Mouse (Mus musculus): Measurements from ENCODE around the gene Tank. TPM values are rescaled to one million over a fixed set of nuclear protein-coding genes. Genes with fewer than 3 reads are reported as not detected.

Gene Tank
- polyA plus RNA-seq, 1 experiment = 23.7 TPM

DNA sequence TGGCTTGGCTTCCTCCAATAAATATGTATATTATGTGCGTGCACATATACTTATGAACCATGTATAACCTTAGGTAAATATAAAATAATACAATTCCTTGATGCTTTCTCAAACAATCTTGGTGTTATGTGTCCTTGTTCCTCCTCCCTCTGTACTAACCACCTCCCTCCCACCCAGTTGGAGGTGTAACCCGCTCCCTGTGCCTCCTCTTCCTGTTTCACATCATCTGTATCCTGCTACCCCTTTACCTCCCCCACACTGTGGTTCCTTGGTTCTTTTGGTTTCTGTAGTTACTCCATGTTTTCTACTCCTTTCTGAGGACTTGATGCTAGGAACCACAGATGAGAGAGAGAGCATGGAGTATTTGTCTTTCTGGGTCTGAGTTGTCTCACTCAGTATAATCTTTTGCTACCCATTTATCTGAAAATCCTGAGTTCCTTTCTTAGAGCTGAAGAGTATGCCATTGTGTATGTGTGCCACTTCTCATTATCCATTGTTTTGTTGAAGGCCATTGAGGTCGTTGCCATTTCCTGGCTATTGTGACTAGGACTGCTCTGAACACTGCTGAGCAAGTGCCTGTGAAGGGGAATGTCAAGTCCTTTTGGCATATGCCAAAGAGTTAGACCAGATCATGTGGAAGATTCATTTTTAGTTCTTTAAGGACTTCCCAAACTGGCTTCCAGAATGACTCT lies 52.6 kb downstream of the Tank start:
- Histone ChIP-seq H3K36me3 (ENCODE audit: control insufficient read depth, insufficient read depth, low read length, poor library complexity, severe bottlenecking) (no peaks in the 10 kb centered on the region), H3K27ac (ENCODE audit: insufficient read depth, low read length) (no peak overlapping the region), H3K9me3 (replicated peaks; ENCODE audit: control insufficient read depth, insufficient read depth, low read length, poor library complexity, severe bottlenecking) (no peaks in the 10 kb centered on the region), H3K4me1 (ENCODE audit: control insufficient read depth, insufficient read depth, low read length) (no peaks in the 10 kb centered on the region), H3K4me3 (ENCODE audit: low read depth, low read length) (no peak overlapping the region), H3K9ac (ENCODE audit: low read depth, poor library complexity, severe bottlenecking) (no peak overlapping the region), H3K27me3 (ENCODE audit: control insufficient read depth, insufficient read depth, low read length, poor library complexity, severe bottlenecking) (no peaks in the 10 kb centered on the region)
- TF ChIP-seq POLR2A (IDR thresholded peaks at IDR 0.05; ENCODE audit: insufficient read depth, low read length) = no peak
- TF ChIP-seq CTCF (IDR thresholded peaks at IDR 0.05; ENCODE audit: low read depth, low read length) = no peak
- no peak for TF ChIP-seq EP300 (IDR thresholded peaks at IDR 0.05; ENCODE audit: insufficient read depth, low read depth, low read length)

DNA sequence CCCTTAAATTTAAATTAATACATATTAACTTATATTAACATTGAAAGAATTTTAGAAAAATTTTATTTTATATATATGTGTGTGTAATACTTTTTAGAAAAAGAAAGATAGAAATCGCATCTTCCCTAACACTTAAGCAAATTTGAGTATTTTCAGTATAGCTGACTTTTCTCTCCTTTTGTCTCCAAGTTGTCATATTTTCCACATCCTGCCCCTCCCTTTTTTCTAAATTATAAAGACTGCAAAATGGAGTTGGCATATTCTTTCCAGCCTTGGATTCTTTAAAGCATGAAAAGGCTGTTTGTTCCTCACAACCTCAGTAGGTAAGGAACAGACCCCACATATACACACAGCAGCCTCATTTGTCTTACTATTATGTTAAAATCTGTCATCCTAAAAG lies 56.7 kb downstream of the Tank start:
- H3K27ac ChIP-seq (ENCODE audit: insufficient read depth, low read length) = no peak overlapping the region
- H3K36me3 ChIP-seq (ENCODE audit: control insufficient read depth, insufficient read depth, low read length, poor library complexity, severe bottlenecking) = no peaks in the 10 kb centered on the region
- TF ChIP-seq CTCF (IDR thresholded peaks at IDR 0.05; ENCODE audit: low read depth, low read length) (no peak), EP300 (IDR thresholded peaks at IDR 0.05; ENCODE audit: insufficient read depth, low read depth, low read length) (no peak), POLR2A (IDR thresholded peaks at IDR 0.05; ENCODE audit: insufficient read depth, low read length) (no peak)
- H3K9me3 ChIP-seq (replicated peaks; ENCODE audit: control insufficient read depth, insufficient read depth, low read length, poor library complexity, severe bottlenecking) = no peaks in the 10 kb centered on the region
- no peak overlapping the region for H3K4me3 ChIP-seq (ENCODE audit: low read depth, low read length)
- no peak overlapping the region for H3K9ac ChIP-seq (ENCODE audit: low read depth, poor library complexity, severe bottlenecking)
- no peaks in the 10 kb centered on the region for H3K4me1 ChIP-seq (ENCODE audit: control insufficient read depth, insufficient read depth, low read length)
- H3K27me3 ChIP-seq (ENCODE audit: control insufficient read depth, insufficient read depth, low read length, poor library complexity, severe bottlenecking) = no peaks in the 10 kb centered on the region

DNA sequence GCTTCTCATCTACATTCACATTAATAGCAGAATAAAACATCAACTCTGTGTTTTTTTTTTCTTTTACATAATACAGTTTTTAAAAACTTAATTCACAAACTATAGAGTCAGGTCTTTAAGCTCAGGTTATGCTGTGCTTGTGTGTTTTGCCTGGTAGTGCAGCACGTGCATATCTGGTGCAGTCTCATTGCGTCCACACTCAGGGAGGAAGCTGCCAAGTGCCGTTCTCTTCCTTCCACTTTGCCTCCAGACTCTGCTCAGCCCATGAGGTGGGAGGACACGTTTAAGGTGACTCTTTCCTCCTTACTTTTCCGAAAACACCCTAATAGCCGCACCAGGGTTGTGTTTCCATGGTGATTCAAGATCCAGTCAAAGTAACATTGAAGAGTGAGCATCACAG lies 59.8 kb downstream of the Tank start:
- no peaks in the 10 kb centered on the region for H3K4me1 ChIP-seq (ENCODE audit: control insufficient read depth, insufficient read depth, low read length)
- H3K36me3 ChIP-seq (ENCODE audit: control insufficient read depth, insufficient read depth, low read length, poor library complexity, severe bottlenecking) = no peaks in the 10 kb centered on the region
- H3K4me3 ChIP-seq (ENCODE audit: low read depth, low read length) = no peak overlapping the region
- H3K9me3 ChIP-seq (replicated peaks; ENCODE audit: control insufficient read depth, insufficient read depth, low read length, poor library complexity, severe bottlenecking) = no peaks in the 10 kb centered on the region
- no peaks in the 10 kb centered on the region for H3K27me3 ChIP-seq (ENCODE audit: control insufficient read depth, insufficient read depth, low read length, poor library complexity, severe bottlenecking)
- H3K27ac ChIP-seq (ENCODE audit: insufficient read depth, low read length) = no peak overlapping the region
- no peak overlapping the region for H3K9ac ChIP-seq (ENCODE audit: low read depth, poor library complexity, severe bottlenecking)
- TF ChIP-seq POLR2A (IDR thresholded peaks at IDR 0.05; ENCODE audit: insufficient read depth, low read length) (no peak), EP300 (IDR thresholded peaks at IDR 0.05; ENCODE audit: insufficient read depth, low read depth, low read length) (no peak), CTCF (IDR thresholded peaks at IDR 0.05; ENCODE audit: low read depth, low read length) (no peak)

DNA sequence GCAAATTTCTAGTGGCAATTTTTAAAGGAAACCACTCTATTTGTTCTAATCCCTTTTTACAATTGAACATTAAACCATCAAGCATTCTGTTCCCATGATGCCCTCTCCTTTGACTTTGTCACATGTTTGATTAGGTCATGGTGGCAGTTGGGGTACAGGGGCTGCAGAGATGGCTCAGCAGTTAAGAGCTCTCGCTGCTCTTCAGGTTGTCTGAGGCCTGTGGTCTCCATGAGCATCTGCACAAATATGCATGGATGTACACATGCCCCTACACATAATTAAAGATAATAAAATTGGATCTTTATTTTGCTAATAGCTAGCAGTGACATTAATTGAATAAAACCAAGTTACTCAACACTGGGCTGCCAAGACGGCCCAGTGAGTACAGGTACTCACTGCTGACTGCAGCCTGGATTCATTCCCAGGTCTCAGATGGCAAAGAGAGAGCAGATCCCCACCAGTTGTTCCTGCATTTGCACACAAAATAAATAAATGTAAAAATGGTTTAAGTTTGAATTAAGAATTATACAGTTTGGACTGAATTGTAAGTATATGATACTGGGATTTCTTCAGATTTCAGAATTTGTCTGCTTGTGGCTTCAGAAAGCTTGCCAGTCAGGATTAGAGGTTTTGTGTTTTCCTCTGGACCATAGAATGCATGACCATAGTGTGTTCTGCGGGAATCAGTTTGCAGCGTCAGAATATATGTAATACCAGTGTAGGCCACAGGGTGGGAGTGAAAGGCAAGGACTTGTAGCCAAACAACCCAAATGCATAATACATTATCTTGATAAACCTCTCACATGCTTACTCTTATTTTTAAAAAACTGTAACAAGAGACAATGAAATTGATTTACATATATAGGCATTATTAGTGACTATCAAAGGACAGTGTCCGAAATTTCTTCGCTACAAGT lies 64.3 kb downstream of the Tank start:
- Histone ChIP-seq H3K9ac (ENCODE audit: low read depth, poor library complexity, severe bottlenecking) (no peak overlapping the region), H3K9me3 (replicated peaks; ENCODE audit: control insufficient read depth, insufficient read depth, low read length, poor library complexity, severe bottlenecking) (no peaks in the 10 kb centered on the region), H3K27me3 (ENCODE audit: control insufficient read depth, insufficient read depth, low read length, poor library complexity, severe bottlenecking) (no peaks in the 10 kb centered on the region), H3K36me3 (ENCODE audit: control insufficient read depth, insufficient read depth, low read length, poor library complexity, severe bottlenecking) (no peaks in the 10 kb centered on the region), H3K4me3 (ENCODE audit: low read depth, low read length) (no peak overlapping the region), H3K27ac (ENCODE audit: insufficient read depth, low read length) (no peak overlapping the region), H3K4me1 (ENCODE audit: control insufficient read depth, insufficient read depth, low read length) (no peaks in the 10 kb centered on the region)
- TF ChIP-seq EP300 (IDR thresholded peaks at IDR 0.05; ENCODE audit: insufficient read depth, low read depth, low read length) (no peak), POLR2A (IDR thresholded peaks at IDR 0.05; ENCODE audit: insufficient read depth, low read length) (no peak), CTCF (IDR thresholded peaks at IDR 0.05; ENCODE audit: low read depth, low read length) (no peak)

DNA sequence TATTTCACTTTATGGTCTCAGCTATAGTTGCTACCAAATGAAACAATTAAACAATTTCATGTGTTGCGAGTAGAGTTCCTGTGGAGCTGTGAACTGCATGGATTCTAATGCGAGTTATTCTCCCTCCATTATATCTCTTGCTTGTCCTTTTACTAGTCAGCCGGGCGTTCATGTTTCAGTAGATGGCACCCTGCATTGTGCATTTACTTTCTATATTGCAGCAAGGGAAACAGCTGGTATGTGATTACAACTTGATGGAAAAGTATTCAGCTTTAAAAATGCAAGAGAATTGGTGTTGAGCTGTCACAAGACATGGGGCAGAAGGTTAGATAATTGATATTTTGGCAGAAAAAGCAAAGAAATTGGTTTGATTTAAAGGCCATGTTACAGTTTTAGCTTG lies 72.8 kb downstream of the Tank start:
- H3K27me3 ChIP-seq (ENCODE audit: control insufficient read depth, insufficient read depth, low read length, poor library complexity, severe bottlenecking) = peaks cover 7% of the 10 kb centered on the region; the same call in 1 of the 2 replicates
- no peaks in the 10 kb centered on the region; the same call in none of the 2 replicates for H3K36me3 ChIP-seq (ENCODE audit: control insufficient read depth, insufficient read depth, low read length, poor library complexity, severe bottlenecking)
- H3K9ac ChIP-seq (ENCODE audit: low read depth, poor library complexity, severe bottlenecking) = no peak overlapping the region
- TF ChIP-seq POLR2A (IDR thresholded peaks at IDR 0.05; ENCODE audit: insufficient read depth, low read length) = no peak
- TF ChIP-seq CTCF (IDR thresholded peaks at IDR 0.05; ENCODE audit: low read depth, low read length) = no peak
- TF ChIP-seq EP300 (IDR thresholded peaks at IDR 0.05; ENCODE audit: insufficient read depth, low read depth, low read length) = no peak
- no peaks in the 10 kb centered on the region for H3K4me1 ChIP-seq (ENCODE audit: control insufficient read depth, insufficient read depth, low read length)
- no peak overlapping the region for H3K4me3 ChIP-seq (ENCODE audit: low read depth, low read length)
- no peaks in the 10 kb centered on the region for H3K9me3 ChIP-seq (replicated peaks; ENCODE audit: control insufficient read depth, insufficient read depth, low read length, poor library complexity, severe bottlenecking)
- no peak overlapping the region for H3K27ac ChIP-seq (ENCODE audit: insufficient read depth, low read length)

DNA sequence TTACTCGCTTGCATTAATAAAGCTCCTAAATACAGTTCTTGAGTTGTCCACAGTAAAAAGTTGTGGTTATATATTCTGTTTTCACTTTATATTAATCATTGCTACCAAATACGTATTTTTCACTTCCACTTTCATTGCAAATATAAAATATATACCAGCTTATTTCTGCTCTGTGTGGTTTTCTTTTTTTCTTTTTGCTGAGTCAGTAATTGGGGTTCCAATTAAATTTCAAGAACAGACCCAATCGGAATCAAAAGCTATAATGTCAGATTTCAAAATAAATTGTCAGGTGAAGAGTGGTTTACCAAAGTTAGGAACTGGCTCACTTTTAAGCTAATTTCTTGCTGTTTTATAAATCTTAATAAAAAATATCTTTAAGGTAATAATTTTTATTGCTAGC lies 73.3 kb downstream of the Tank start:
- Histone ChIP-seq H3K9me3 (replicated peaks; ENCODE audit: control insufficient read depth, insufficient read depth, low read length, poor library complexity, severe bottlenecking) (no peaks in the 10 kb centered on the region), H3K4me3 (ENCODE audit: low read depth, low read length) (no peak overlapping the region), H3K36me3 (ENCODE audit: control insufficient read depth, insufficient read depth, low read length, poor library complexity, severe bottlenecking) (no peaks in the 10 kb centered on the region; the same call in none of the 2 replicates), H3K9ac (ENCODE audit: low read depth, poor library complexity, severe bottlenecking) (no peak overlapping the region), H3K27ac (ENCODE audit: insufficient read depth, low read length) (no peak overlapping the region), H3K4me1 (ENCODE audit: control insufficient read depth, insufficient read depth, low read length) (no peaks in the 10 kb centered on the region), H3K27me3 (ENCODE audit: control insufficient read depth, insufficient read depth, low read length, poor library complexity, severe bottlenecking) (peaks cover 7% of the 10 kb centered on the region; the same call in 1 of the 2 replicates)
- TF ChIP-seq EP300 (IDR thresholded peaks at IDR 0.05; ENCODE audit: insufficient read depth, low read depth, low read length) = no peak
- no peak for TF ChIP-seq CTCF (IDR thresholded peaks at IDR 0.05; ENCODE audit: low read depth, low read length)
- no peak for TF ChIP-seq POLR2A (IDR thresholded peaks at IDR 0.05; ENCODE audit: insufficient read depth, low read length)
